Mouse (Mus musculus) liver, embryonic 14.5 days (tissue): ENCODE results near the gene Dis3l. TPM values are rescaled to one million over a fixed set of nuclear protein-coding genes. Genes with fewer than 3 reads are reported as not detected.

Experiments
- ATAC-seq: fragments of 200-750 bp; cut with Nextera tagmentation; 2 replicates; pipeline ENCODE4 v1.8.0; 2017; ENCODE audit warnings: moderate number of reproducible peaks, mild to moderate bottlenecking, moderate library complexity; ENCODE audit not compliant: insufficient read depth
- DNase-seq, 3 experiments: peaks; one replicate each; pipeline ENCODE4 v3.0.0-alpha.2; 2012 to 2013; ENCODE audit warnings: low read depth in 3 of 3, low spot score in 3 of 3
- H3K27ac ChIP-seq: fragments of 300-500 bp; sonication (generic); 2 replicates; pipeline ENCODE4 v1.5.1; 2014; ENCODE audit warnings: moderate library complexity, mild to moderate bottlenecking, control low read depth, inconsistent platforms
- H3K27me3 ChIP-seq: fragments of 300-500 bp; sonication (generic); 2 replicates; pipeline ENCODE4 v1.6.1; 2014; ENCODE audit warnings: mild to moderate bottlenecking, low read length, moderate library complexity; ENCODE audit not compliant: control insufficient read depth, insufficient read depth
- H3K36me3 ChIP-seq: fragments of 300-500 bp; sonication (generic); replicated peaks from 2 replicates; pipeline ENCODE4 v1.6.1; 2014; ENCODE audit warnings: low read depth; ENCODE audit not compliant: control insufficient read depth, insufficient read depth
- H3K4me1 ChIP-seq, 2 experiments: fragments of 200-500 bp in 1 of 2; fragments of 300-500 bp in 1 of 2; sonication (generic) in 1 of 2; replicated peaks; 2 replicates each; pipeline ENCODE4 v1.6.1; 2012 to 2014; ENCODE audit warnings: antibody characterized with exemption in 1 of 2, inconsistent platforms in 1 of 2, low read length in 1 of 2; ENCODE audit not compliant: control insufficient read depth in 2 of 2, insufficient read depth in 2 of 2
- H3K4me2 ChIP-seq: fragments of 300-500 bp; sonication (generic); 2 replicates; pipeline ENCODE4 v1.6.1; 2014; ENCODE audit warnings: low read depth, mild to moderate bottlenecking, control low read depth, moderate library complexity
- H3K4me3 ChIP-seq, 2 experiments: fragments of 200-500 bp in 1 of 2; fragments of 300-500 bp in 1 of 2; sonication (generic) in 1 of 2; 2 replicates each; pipeline ENCODE4 v1.5.1; 2012 to 2014; ENCODE audit warnings: low read depth in 2 of 2, low read length in 2 of 2, mild to moderate bottlenecking in 2 of 2, control low read depth in 1 of 2, inconsistent platforms in 1 of 2, moderate library complexity in 1 of 2; ENCODE audit not compliant: insufficient read depth in 1 of 2
- H3K9ac ChIP-seq: fragments of 300-500 bp; sonication (generic); replicated peaks from 2 replicates; pipeline ENCODE4 v1.6.1; 2014; ENCODE audit warnings: mild to moderate bottlenecking, control low read depth, moderate library complexity
- H3K9me3 ChIP-seq: fragments of 300-500 bp; sonication (generic); 2 replicates; pipeline ENCODE4 v1.6.1; 2016; ENCODE audit warnings: low read length, mixed read lengths; ENCODE audit not compliant: control insufficient read depth
- CTCF ChIP-seq: IDR thresholded peaks from 2 replicates; pipeline ENCODE4 v1.5.1; 2016; ENCODE audit warnings: antibody characterized with exemption, low read depth, control low read depth
- EP300 ChIP-seq: IDR thresholded peaks from 2 replicates; pipeline ENCODE4 v1.6.1; 2016; ENCODE audit warnings: antibody characterized with exemption, low read depth
- WGBS: fragments of 180-500 bp; shearing (Covaris S2); extraction: QIAGEN DNeasy Blood & Tissue Kit; methylation state at CpG from one replicate; pipeline ENCODE4 v1.1.7; 2014; ENCODE audit not compliant: insufficient replicate concordance; 5-methylcytosine and 5-hydroxymethylcytosine counted together
- polyA plus RNA-seq, 2 experiments: library from polyadenylated mRNA; depleted of rRNA in 1 of 2; stranded (reverse) in 1 of 2; unstranded in 1 of 2; fragments of >200 nt; fragmentation: Nextera tagmentation in 1 of 2; extraction: Ambion mirVana in 1 of 2; gene quantifications; 2 replicates each; pipeline versions ENCODE4 v1.2.1 to v1.2.3; 2012 to 2014

Dis3l gene
- polyA plus RNA-seq, 2 experiments: 4.9 to 8.0 TPM

DNA sequence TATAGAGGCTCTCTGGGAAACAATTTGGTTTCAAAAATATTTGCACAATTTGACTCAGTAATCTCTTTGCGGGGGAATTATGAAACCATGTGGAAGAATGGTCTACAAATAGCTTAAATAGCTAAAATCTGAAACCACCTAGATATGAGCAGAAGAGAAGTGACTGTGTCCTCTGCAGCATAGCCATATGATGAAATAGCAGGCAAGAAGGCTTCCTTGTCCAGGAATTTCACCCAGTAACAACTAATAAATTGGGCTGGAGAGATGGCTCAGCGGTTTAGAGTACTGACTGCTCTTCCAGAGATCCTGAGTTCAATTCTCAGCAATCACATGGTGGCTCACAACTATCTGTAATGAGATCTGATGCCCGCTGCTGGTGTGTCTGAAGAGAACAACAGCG, 80.1 kb downstream of the Dis3l start:
- TF ChIP-seq EP300 (no peak), CTCF (no peak)
- Histone ChIP-seq H3K27ac (no peak overlapping the region), H3K4me1 (no peaks in the 10 kb centered on the region), H3K36me3 (no peaks in the 10 kb centered on the region), H3K4me2 (no peak overlapping the region), H3K27me3 (no peaks in the 10 kb centered on the region), H3K9me3 (no peaks in the 10 kb centered on the region), H3K4me3 (no peak overlapping the region), H3K9ac (no peak overlapping the region)
- DNase-seq (no peak), ATAC-seq (no peak)
- 72% methylated on average over 4 of the region's 4 CpGs for WGBS

GRCm38 (mm10) chr9:64259906-64260305, 81.2 kb downstream of the Dis3l start:
- Histone ChIP-seq H3K4me1 (no peaks in the 10 kb centered on the region), H3K9ac (no peak overlapping the region), H3K27me3 (no peaks in the 10 kb centered on the region), H3K27ac (no peak overlapping the region), H3K9me3 (no peaks in the 10 kb centered on the region), H3K36me3 (no peaks in the 10 kb centered on the region), H3K4me2 (no peak overlapping the region), H3K4me3 (no peak overlapping the region)
- no peak for TF ChIP-seq CTCF
- TF ChIP-seq EP300: no peak
- ATAC-seq: no peak
- WGBS: 67% methylated on average over 5 of the region's 5 CpGs
- DNase-seq: no peak

Other genes starting within 250 kb of the Dis3l start
- gene Lctl, start 224.1 kb downstream of the Dis3l start, polyA plus RNA-seq (2012; rRNA removed): 0.02 TPM in 1 of 2 replicates, not detected in the other
- gene Lctl, start 224.1 kb downstream of the Dis3l start, polyA plus RNA-seq (2014; fragmentation: Nextera tagmentation; extraction: Ambion mirVana): not detected in 2 replicates
- gene Zwilch, start 168.2 kb downstream of the Dis3l start, polyA plus RNA-seq (2012; rRNA removed): 15.1 and 34.4 TPM in 2 replicates
- gene Zwilch, start 168.2 kb downstream of the Dis3l start, polyA plus RNA-seq (2014; fragmentation: Nextera tagmentation; extraction: Ambion mirVana): 11.8 and 14.6 TPM in 2 replicates
- gene Rpl4, start 167.9 kb downstream of the Dis3l start, polyA plus RNA-seq (2012; rRNA removed): 583 and 863 TPM in 2 replicates
- 840 and 926 TPM in 2 replicates for gene Rpl4, start 167.9 kb downstream of the Dis3l start, polyA plus RNA-seq (2014; fragmentation: Nextera tagmentation; extraction: Ambion mirVana)
- gene Snapc5, start 162.0 kb downstream of the Dis3l start, polyA plus RNA-seq (2012; rRNA removed): 4.2 and 11.5 TPM in 2 replicates
- 7.5 and 8.3 TPM in 2 replicates for gene Snapc5, start 162.0 kb downstream of the Dis3l start, polyA plus RNA-seq (2014; fragmentation: Nextera tagmentation; extraction: Ambion mirVana)
- 0.06 and 0.13 TPM in 2 replicates for gene Uchl4, start 106.1 kb downstream of the Dis3l start, polyA plus RNA-seq (2012; rRNA removed)
- gene Uchl4, start 106.1 kb downstream of the Dis3l start, polyA plus RNA-seq (2014; fragmentation: Nextera tagmentation; extraction: Ambion mirVana): 0.75 and 0.77 TPM in 2 replicates
- 11.7 and 13.5 TPM in 2 replicates for gene Map2k1, start 87.7 kb downstream of the Dis3l start, polyA plus RNA-seq (2012; rRNA removed)
- 24.9 and 25.7 TPM in 2 replicates for gene Map2k1, start 87.7 kb downstream of the Dis3l start, polyA plus RNA-seq (2014; fragmentation: Nextera tagmentation; extraction: Ambion mirVana)
- 74.2 and 121 TPM in 2 replicates for gene Tipin, start 59.7 kb downstream of the Dis3l start, polyA plus RNA-seq (2012; rRNA removed)
- gene Tipin, start 59.7 kb downstream of the Dis3l start, polyA plus RNA-seq (2014; fragmentation: Nextera tagmentation; extraction: Ambion mirVana): 241 and 245 TPM in 2 replicates
- gene Megf11, start 44.3 kb upstream of the Dis3l start, polyA plus RNA-seq (2012; rRNA removed): 0.18 and 0.24 TPM in 2 replicates
- gene Megf11, start 44.3 kb upstream of the Dis3l start, polyA plus RNA-seq (2014; fragmentation: Nextera tagmentation; extraction: Ambion mirVana): 0.11 and 0.28 TPM in 2 replicates